Mouse (Mus musculus) lung, adult 10 weeks (tissue): ENCODE results near the gene Shroom2. TPM values are rescaled to one million over a fixed set of nuclear protein-coding genes. Genes with fewer than 3 reads are reported as not detected.

Experiments
- polyA plus RNA-seq: library from polyadenylated mRNA; stranded (reverse); fragments of 350-450 nt; fragmentation: Illumina TruSeq; extraction: RNeasy Lipid Tissue Mini Kit (QIAGEN cat#74804); gene quantifications from one replicate; pipeline ENCODE4 v1.2.3, GENCODE M21; 2014; ENCODE audit warnings: low read depth, low replicate concordance; ENCODE audit not compliant: insufficient read depth

The Shroom2 gene
- 3.6 TPM for polyA plus RNA-seq

GRCm38 (mm10) chrX:152768891-152769599, at the start of gene Shroom2:
TSS of gene Shroom2 (minus strand) at chrX:152769465.

GRCm38 (mm10) chrX:152781720-152782403, 12.6 kb upstream of the Shroom2 start, which contains the start of gene Gpr143:
TSS of gene Gpr143 (plus strand) at chrX:152781921.

GRCm38 (mm10) chrX:152563034-152563433, 206.2 kb downstream of the Shroom2 start, which contains the start of gene Cldn34a:
TSS of gene Cldn34a (plus strand) at chrX:152563334.

Other genes with a start within 250 kb of the Shroom2 start
- gene Cldn34a, start 206.1 kb downstream of the Shroom2 start, polyA plus RNA-seq: not detected
- not detected for gene Gpr143, start 12.5 kb upstream of the Shroom2 start, polyA plus RNA-seq
- gene Usp51, start 237.0 kb upstream of the Shroom2 start, polyA plus RNA-seq: not detected